Mouse (Mus musculus) intestine, embryonic 16.5 days (tissue): ENCODE measurements around the gene Zfp414. TPM values are rescaled to one million over a fixed set of nuclear protein-coding genes. Genes with fewer than 3 reads are reported as not detected.

Experiments used
- ATAC-seq: fragments of 200-750 bp; cut with Nextera tagmentation; 2 replicates; pipeline ENCODE4 v1.8.0; 2017; ENCODE audit warnings: moderate TSS enrichment, moderate library complexity
- H3K27ac ChIP-seq: fragments of 300-500 bp; sonication (generic); 2 replicates; pipeline ENCODE4 v1.5.1; 2014; ENCODE audit warnings: mild to moderate bottlenecking, low read length
- H3K27me3 ChIP-seq: fragments of 300-500 bp; sonication (generic); replicated peaks from 2 replicates; pipeline ENCODE4 v1.6.1; 2014; ENCODE audit warnings: low read length, control low read depth, mixed read lengths; ENCODE audit not compliant: control insufficient read depth, insufficient read depth
- H3K36me3 ChIP-seq: fragments of 300-500 bp; sonication (generic); 2 replicates; pipeline ENCODE4 v1.6.1; 2014; ENCODE audit warnings: low read length, control low read depth; ENCODE audit not compliant: control insufficient read depth, insufficient read depth
- H3K4me1 ChIP-seq: fragments of 300-500 bp; sonication (generic); 2 replicates; pipeline ENCODE4 v1.6.1; 2014; ENCODE audit warnings: low read length, control low read depth, mixed read lengths; ENCODE audit not compliant: control insufficient read depth, insufficient read depth
- H3K4me2 ChIP-seq: fragments of 300-500 bp; sonication (generic); 2 replicates; pipeline ENCODE4 v1.6.1; 2014; ENCODE audit warnings: low read depth, low read length, control low read depth
- H3K4me3 ChIP-seq: fragments of 300-500 bp; sonication (generic); 2 replicates; pipeline ENCODE4 v1.5.1; 2014; ENCODE audit warnings: mild to moderate bottlenecking, low read length
- H3K9ac ChIP-seq: fragments of 300-500 bp; sonication (generic); 2 replicates; pipeline ENCODE4 v1.6.1; 2014; ENCODE audit warnings: low read depth, low read length
- H3K9me3 ChIP-seq: fragments of 300-500 bp; sonication (generic); 2 replicates; pipeline ENCODE4 v1.6.1; 2016; ENCODE audit warnings: low read length, control low read depth; ENCODE audit not compliant: control insufficient read depth
- WGBS: fragments of 180-500 bp; shearing (Covaris S2); extraction: QIAGEN DNeasy Blood & Tissue Kit; methylation state at CpG from one replicate; pipeline ENCODE4 v1.1.7; 2014; 5-methylcytosine and 5-hydroxymethylcytosine counted together
- polyA plus RNA-seq: library from polyadenylated mRNA; unstranded; fragments of >200 nt; fragmentation: Nextera tagmentation; extraction: Ambion mirVana; gene quantifications from 2 replicates; pipeline ENCODE4 v1.2.1, GENCODE M21; 2015

The Zfp414 gene
- polyA plus RNA-seq, 1 experiment from 2014 or later, result 39.6 TPM

DNA sequence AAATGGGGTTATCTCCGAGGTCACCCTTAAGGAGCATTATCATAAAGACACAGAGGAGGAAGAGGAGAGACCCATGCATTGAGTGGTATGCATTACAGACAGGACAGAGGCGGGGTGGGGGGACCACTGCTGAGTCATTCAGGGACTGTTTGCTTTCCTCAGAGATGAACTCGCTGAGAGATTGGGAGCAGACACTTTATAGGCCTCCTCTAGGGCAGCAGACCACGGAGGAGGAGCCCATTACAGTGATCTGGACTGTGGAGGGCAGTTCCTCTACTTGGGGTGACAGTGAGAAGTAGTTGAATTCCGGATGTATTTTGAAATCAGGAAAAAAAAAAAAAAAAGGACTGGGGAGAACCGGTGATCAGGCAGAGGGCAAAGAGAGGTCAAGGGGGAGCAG, 10.9 kb downstream of the Zfp414 start:
- Histone ChIP-seq H3K4me3 (no peak overlapping the region), H3K4me1 (no peaks in the 10 kb centered on the region), H3K9me3 (no peaks in the 10 kb centered on the region), H3K4me2 (no peak overlapping the region), H3K27ac (no peak overlapping the region), H3K27me3 (no peaks in the 10 kb centered on the region), H3K9ac (no peak overlapping the region), H3K36me3 (0 out of 2 replicates have a peak, but pooled peaks cover 6% of the 10 kb centered on the region)
- no peak for ATAC-seq
- WGBS, result 43% methylated on average over 6 of the region's 6 CpGs

DNA sequence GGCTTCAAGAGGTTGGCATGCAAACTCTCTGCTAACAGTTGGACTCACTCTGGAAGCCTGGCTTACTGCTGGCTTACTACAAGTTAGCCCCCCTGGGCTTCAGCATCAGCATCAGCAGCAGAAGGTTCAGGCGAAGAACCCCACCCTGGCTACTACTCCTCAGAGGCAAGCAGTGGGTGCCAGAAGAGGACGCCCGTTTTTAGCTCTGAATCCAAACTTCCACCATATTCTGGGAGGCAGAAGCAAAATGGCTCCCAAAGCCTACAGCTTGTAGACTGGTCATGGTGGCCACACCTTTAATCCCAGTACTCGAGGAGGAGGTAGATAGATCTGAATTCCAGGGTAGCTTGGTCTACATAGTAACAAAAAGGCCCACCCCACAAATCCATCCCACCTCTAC, 15.2 kb downstream of the Zfp414 start:
- Histone ChIP-seq H3K36me3 (peaks cover 22% of the 10 kb centered on the region), H3K4me1 (no peaks in the 10 kb centered on the region), H3K27ac (no peak overlapping the region), H3K9ac (no peak overlapping the region), H3K4me2 (no peak overlapping the region), H3K9me3 (no peaks in the 10 kb centered on the region), H3K27me3 (no peaks in the 10 kb centered on the region), H3K4me3 (no peak overlapping the region)
- no peak for ATAC-seq
- WGBS, result 92% methylated on average over 4 of the region's 4 CpGs

DNA sequence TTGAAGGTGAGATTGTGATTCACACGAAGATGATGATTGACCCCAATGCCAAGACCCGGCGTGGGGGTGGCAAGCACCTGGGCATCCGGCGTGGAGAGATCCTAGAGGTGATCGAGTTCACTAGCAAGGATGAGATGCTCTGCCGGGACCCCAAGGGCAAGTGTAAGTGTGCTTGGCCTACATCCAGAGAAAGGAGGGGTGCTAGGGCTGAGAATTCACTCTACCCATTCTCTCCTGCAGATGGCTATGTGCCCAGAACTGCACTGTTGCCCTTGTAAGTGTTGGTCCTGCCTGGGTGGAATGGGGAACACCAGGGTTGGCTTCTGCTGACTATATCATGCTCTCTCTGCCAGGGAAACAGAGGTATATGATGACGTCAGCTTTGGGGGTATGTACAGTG, 16.2 kb downstream of the Zfp414 start:
- Histone ChIP-seq H3K27me3 (no peaks in the 10 kb centered on the region), H3K9me3 (no peaks in the 10 kb centered on the region), H3K4me3 (no peak overlapping the region), H3K9ac (no peak overlapping the region), H3K4me2 (no peak overlapping the region), H3K36me3 (peaks cover 31% of the 10 kb centered on the region), H3K27ac (no peak overlapping the region), H3K4me1 (no peaks in the 10 kb centered on the region)
- WGBS, result 92% methylated on average over 8 of the region's 8 CpGs
- no peak for ATAC-seq

DNA sequence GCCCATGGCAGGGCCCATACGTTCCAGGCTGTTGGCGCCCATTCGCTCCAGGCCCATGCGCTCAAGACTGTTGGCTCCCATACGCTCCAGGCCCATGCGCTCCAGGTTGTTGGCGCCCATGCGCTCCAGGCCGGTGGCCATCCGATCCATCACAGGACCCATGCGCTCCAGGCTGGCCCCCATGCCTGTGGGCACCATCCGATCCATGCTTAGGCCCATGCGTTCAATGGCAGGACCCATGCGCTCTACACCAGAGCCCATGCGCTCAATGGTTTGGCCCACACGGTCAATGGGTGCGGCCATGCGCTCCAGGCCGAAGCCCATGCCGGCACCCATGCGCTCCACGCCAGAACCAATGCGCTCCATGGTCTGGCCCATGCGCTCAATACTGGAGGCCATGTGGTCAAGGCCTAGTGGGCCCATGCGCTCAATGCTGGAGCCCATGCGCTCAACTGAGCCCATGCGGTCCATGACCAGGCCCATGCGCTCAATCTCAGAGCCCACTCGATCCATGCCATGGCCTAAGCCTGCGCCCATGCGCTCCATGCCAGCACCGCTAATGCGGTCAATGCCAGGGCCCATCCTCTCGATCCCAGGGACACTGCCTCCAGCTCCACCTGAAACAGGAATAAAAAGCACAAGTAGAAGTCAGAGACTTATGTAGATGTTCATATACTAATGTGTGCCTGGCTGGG, 21.0 kb downstream of the Zfp414 start:
- peaks cover 29% of the 10 kb centered on the region for H3K36me3 ChIP-seq

DNA sequence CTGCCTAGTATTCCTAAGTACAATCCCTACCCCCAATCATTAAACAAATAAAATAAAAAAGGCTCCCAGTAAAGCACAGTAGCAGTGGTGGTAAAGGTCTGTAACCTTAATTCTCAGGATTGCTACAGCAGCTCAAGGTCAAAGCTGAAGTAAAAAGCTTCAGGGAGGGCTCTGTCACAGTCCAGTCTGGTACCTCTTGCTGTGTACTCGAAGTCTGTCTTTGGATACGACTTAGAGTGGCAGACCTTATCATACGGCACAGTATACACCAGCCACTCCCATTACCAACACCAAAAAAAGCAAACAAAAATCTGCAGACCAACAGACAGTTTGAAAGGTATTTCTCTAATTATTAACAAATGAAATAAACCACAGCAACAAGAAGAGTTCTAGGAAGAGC, 37.9 kb downstream of the Zfp414 start:
- Histone ChIP-seq H3K4me3 (no peak overlapping the region), H3K27ac (no peak overlapping the region), H3K9ac (no peak overlapping the region), H3K9me3 (no peaks in the 10 kb centered on the region), H3K4me2 (no peak overlapping the region), H3K27me3 (no peaks in the 10 kb centered on the region), H3K4me1 (no peaks in the 10 kb centered on the region), H3K36me3 (peaks cover 8% of the 10 kb centered on the region; the same call in 1 of the 2 replicates)
- 63% methylated on average over 3 of the region's 3 CpGs for WGBS
- no peak for ATAC-seq

More for the DNA sequence above, 21.0 kb downstream of the Zfp414 start:
- H3K9ac ChIP-seq, result no peak overlapping the region
- H3K4me2 ChIP-seq, result no peak overlapping the region
- no peaks in the 10 kb centered on the region for H3K27me3 ChIP-seq
- no peaks in the 10 kb centered on the region for H3K9me3 ChIP-seq
- no peak overlapping the region for H3K27ac ChIP-seq
- 98% methylated on average over 34 of the region's 34 CpGs for WGBS
- H3K4me1 ChIP-seq, result no peaks in the 10 kb centered on the region
- ATAC-seq, result peak; percentile 36; the same call in 1 of the 2 replicates
- H3K4me3 ChIP-seq, result no peak overlapping the region

DNA sequence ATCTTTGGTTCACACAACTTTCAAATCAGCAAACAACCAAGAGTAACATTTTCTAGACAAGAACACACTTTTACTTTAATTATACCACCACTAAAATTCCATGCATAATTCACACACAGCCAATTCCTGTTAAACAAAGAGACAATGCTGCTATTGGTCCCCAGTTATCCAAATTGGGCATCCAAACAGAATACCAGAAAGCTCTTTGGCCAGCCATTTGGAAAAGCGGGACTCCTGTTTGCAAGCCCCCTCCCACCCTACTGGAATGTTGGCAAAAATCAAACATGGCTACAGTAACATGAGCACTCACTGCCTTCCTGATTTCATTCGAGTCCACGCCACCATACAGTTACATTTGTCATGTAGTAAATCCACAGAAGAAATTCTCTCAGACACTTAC, 40.8 kb downstream of the Zfp414 start:
- H3K36me3 ChIP-seq, result peaks cover 8% of the 10 kb centered on the region; the same call in 1 of the 2 replicates
- no peaks in the 10 kb centered on the region; the same call in 1 of the 2 replicates for H3K4me1 ChIP-seq
- no peaks in the 10 kb centered on the region for H3K27me3 ChIP-seq
- no peak overlapping the region for H3K9ac ChIP-seq
- WGBS, result 87% methylated on average over 3 of the region's 3 CpGs
- H3K9me3 ChIP-seq, result no peaks in the 10 kb centered on the region
- H3K4me2 ChIP-seq, result no peak overlapping the region
- no peak overlapping the region for H3K4me3 ChIP-seq
- H3K27ac ChIP-seq, result no peak overlapping the region
- no peak for ATAC-seq

DNA sequence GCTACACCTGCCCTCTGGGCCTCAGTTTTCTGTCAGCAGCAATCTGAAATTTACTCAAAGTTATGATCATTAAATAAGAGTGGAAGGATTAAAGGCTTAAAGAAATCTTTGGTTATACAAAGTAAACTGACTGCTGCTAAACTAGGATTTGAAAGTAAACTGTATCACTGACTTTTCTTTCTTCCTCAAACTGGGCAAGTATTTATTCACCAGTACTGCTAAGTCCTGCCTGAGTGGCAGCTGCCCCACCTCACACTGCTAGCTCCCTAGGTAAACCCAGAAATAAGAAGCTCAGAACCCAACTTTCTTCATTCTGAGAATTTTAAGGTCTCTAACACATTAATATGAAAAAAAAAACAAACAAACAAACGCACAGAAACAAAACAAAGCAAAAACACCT, 44.9 kb downstream of the Zfp414 start:
- no peak overlapping the region for H3K9ac ChIP-seq
- peaks cover 11% of the 10 kb centered on the region for H3K4me1 ChIP-seq
- H3K4me3 ChIP-seq, result no peak overlapping the region
- no peaks in the 10 kb centered on the region for H3K27me3 ChIP-seq
- H3K27ac ChIP-seq, result no peak overlapping the region
- peaks cover 3% of the 10 kb centered on the region; the same call in 1 of the 2 replicates for H3K36me3 ChIP-seq
- no peaks in the 10 kb centered on the region for H3K9me3 ChIP-seq
- no peak for ATAC-seq
- H3K4me2 ChIP-seq, result no peak overlapping the region
- 80% methylated on average over 1 of the region's 1 CpGs for WGBS

DNA sequence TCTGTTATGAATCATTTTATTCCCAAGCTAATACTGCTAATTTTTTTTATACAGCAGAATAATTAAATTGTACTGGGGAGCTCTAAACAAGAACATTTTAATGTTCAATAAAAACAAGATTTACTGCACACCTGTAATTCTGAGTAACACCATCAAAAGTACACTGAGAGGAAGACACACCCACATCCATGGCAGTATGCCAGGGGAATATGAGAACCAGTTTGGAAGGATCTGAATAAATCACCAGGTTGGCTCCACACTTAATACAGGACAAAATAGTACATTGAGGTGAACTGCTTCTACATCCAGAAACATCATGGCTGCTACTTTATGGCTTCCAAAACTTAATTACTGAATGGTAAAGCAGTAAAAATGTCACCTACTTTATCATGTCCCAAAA, 46.6 kb downstream of the Zfp414 start:
- no peak overlapping the region for H3K9ac ChIP-seq

DNA sequence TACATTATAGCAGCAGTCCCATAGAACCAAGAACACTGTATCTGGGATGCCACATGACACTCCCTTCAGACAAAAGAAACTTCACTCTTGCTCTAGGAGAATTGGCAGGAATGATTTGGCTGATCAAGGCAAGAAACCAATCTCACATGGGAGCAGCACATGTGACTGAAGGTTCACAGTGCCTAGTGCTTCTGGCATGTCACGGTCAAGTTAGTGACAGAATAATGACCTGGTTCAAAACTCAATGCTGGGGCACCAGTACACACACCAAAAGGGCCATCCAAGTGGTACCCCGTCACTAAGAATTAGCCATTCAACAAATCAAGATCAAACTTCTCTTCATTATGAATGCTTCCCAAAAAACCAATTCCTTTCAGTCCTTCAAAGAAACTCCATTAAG, 47.2 kb downstream of the Zfp414 start:
- H3K36me3 ChIP-seq, result peaks cover 3% of the 10 kb centered on the region; the same call in 1 of the 2 replicates
- no peak overlapping the region for H3K27ac ChIP-seq
- H3K4me3 ChIP-seq, result no peak overlapping the region
- H3K4me1 ChIP-seq, result peaks cover 14% of the 10 kb centered on the region
- no peak overlapping the region for H3K9ac ChIP-seq
- WGBS, result 90% methylated on average over 2 of the region's 2 CpGs
- no peak for ATAC-seq
- H3K9me3 ChIP-seq, result no peaks in the 10 kb centered on the region
- no peaks in the 10 kb centered on the region for H3K27me3 ChIP-seq
- no peak overlapping the region for H3K4me2 ChIP-seq

More for the DNA sequence above, 46.6 kb downstream of the Zfp414 start:
- ATAC-seq, result no peak
- Histone ChIP-seq H3K27me3 (no peaks in the 10 kb centered on the region), H3K4me3 (no peak overlapping the region), H3K36me3 (peaks cover 3% of the 10 kb centered on the region; the same call in 1 of the 2 replicates), H3K4me1 (peaks cover 14% of the 10 kb centered on the region), H3K4me2 (no peak overlapping the region), H3K9me3 (no peaks in the 10 kb centered on the region), H3K27ac (no peak overlapping the region)

DNA sequence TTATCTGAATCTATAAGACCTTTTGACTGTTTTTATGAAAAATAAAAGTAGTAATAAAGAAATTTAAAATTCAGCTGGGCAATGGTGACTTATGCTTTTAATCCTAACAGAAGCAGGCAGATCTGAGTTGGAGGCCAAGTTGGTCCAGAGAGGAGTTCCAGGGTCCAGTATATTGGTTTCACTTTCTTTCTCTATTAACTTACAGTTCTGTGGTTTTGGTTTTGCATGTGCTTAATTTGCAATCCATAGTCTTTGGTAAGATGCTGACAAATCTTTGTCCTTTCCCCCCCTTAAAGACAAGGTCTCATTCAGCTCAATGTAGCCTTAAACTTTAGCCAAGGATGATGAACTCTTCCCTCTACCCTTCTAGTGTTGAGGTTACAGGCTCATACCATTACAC, 49.9 kb downstream of the Zfp414 start:
- Histone ChIP-seq H3K27ac (no peak overlapping the region), H3K9ac (no peak overlapping the region), H3K27me3 (no peaks in the 10 kb centered on the region), H3K36me3 (peaks cover 3% of the 10 kb centered on the region; the same call in 1 of the 2 replicates), H3K9me3 (no peaks in the 10 kb centered on the region), H3K4me2 (no peak overlapping the region), H3K4me3 (no peak overlapping the region), H3K4me1 (peaks cover 32% of the 10 kb centered on the region)
- no peak for ATAC-seq
